Mouse (Mus musculus) embryonic facial prominence, embryonic 15.5 days (tissue): ENCODE results near the gene Pan2. TPM values are rescaled to one million over a fixed set of nuclear protein-coding genes. Genes with fewer than 3 reads are reported as not detected.

Source experiments
- ATAC-seq: fragments of 200-750 bp; cut with Nextera tagmentation; 2 replicates; pipeline ENCODE4 v1.8.0; 2017; ENCODE audit warnings: low read depth, moderate TSS enrichment; ENCODE audit not compliant: insufficient number of reproducible peaks, low FRiP score, low TSS enrichment
- H3K27ac ChIP-seq: fragments of 300-500 bp; sonication (generic); replicated peaks from 2 replicates; pipeline ENCODE4 v1.5.1; 2015; ENCODE audit warnings: mild to moderate bottlenecking, inconsistent platforms
- H3K27me3 ChIP-seq: fragments of 300-500 bp; sonication (generic); 2 replicates; pipeline ENCODE4 v1.6.1; 2015; ENCODE audit warnings: inconsistent platforms
- H3K36me3 ChIP-seq: fragments of 300-500 bp; sonication (generic); 2 replicates; pipeline ENCODE4 v1.6.1; 2015; ENCODE audit warnings: mild to moderate bottlenecking, inconsistent platforms
- H3K4me1 ChIP-seq: fragments of 300-500 bp; sonication (generic); 2 replicates; pipeline ENCODE4 v1.6.1; 2015; ENCODE audit warnings: inconsistent platforms
- H3K4me2 ChIP-seq: fragments of 300-500 bp; sonication (generic); replicated peaks from 2 replicates; pipeline ENCODE4 v1.6.1; 2015; ENCODE audit warnings: mild to moderate bottlenecking, inconsistent platforms
- H3K4me3 ChIP-seq: fragments of 300-500 bp; sonication (generic); replicated peaks from 2 replicates; pipeline ENCODE4 v1.5.1; 2015; ENCODE audit warnings: mild to moderate bottlenecking, inconsistent platforms
- H3K9ac ChIP-seq: fragments of 300-500 bp; sonication (generic); 2 replicates; pipeline ENCODE4 v1.6.1; 2015; ENCODE audit warnings: inconsistent platforms
- H3K9me3 ChIP-seq: fragments of 300-500 bp; sonication (generic); replicated peaks from 2 replicates; pipeline ENCODE4 v1.6.1; 2016; ENCODE audit warnings: inconsistent platforms
- WGBS: fragments of 180-500 bp; shearing (Covaris S2); methylation state at CpG from one replicate; pipeline ENCODE4 v1.1.7; 2015; 5-methylcytosine and 5-hydroxymethylcytosine counted together
- polyA plus RNA-seq: library from polyadenylated mRNA; unstranded; fragments of >200 nt; fragmentation: Nextera tagmentation; extraction: Ambion mirVana; gene quantifications from 2 replicates; pipeline ENCODE4 v1.2.1, GENCODE M21; 2015

The Pan2 gene
- polyA plus RNA-seq, 1 experiment from 2014 or later, result 32.0 TPM

GRCm38 (mm10) chr10:128367899-128368401 lies 64.8 kb downstream of the Pan2 start:
- no peak; the same call in 1 of the 2 replicates for ATAC-seq
- Histone ChIP-seq H3K27me3 (no peaks in the 10 kb centered on the region), H3K4me1 (peaks cover 16% of the 10 kb centered on the region), H3K4me2 (peak overlapping the region; percentile 89), H3K9me3 (no peaks in the 10 kb centered on the region), H3K9ac (peak overlapping the region; percentile 58), H3K27ac (peak overlapping the region; percentile 98), H3K36me3 (peaks cover 23% of the 10 kb centered on the region), H3K4me3 (peak overlapping the region; percentile 81)
- WGBS, result 10% methylated on average over 19 of the region's 19 CpGs

DNA sequence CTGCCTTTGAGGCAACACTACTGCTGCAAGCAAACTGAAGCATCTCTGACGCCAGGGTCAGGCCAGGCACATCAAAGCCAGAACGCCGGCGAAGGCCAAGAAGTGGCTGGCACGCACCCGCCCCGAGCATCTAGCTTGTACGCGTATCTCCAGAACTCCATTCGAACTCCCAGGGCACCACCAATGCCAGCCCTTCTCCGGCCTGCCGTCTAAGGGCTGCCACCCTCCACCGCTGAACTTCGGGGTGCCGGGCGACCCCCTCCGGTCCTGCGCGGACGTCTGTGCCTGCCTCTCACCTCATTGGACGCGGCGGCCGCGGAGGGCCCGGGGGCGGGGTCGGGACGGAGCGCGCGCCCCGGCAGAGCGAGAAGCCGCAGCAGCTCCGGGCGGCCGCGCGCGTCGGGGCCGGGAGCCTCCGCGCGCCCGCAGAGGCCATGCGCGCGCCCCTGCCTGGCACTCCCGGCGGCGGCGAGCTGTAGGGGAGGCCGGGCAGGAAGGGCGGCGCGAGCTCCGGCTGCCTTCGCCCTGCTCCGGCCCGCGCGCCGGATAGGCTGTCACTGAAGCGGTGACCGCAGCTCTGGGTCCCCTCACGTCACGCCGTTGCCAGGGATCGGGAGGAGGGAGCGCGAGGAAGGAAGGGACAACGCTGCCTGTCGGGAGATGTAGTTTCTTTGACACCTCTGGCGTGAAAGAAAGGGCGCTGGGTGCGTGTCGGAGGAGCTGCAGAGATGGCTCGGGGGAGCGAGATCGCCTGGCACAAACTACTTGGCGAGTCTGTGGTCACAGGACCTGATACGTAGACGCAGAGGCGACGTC lies 65.5 kb downstream of the Pan2 start, which contains the start of gene Coq10a:
Gene Coq10a (minus strand): TSS at position 596 of the 816 bp plus-strand sequence.
- WGBS, result under 1% methylated on average over 78 of the region's 87 CpGs
- H3K27ac ChIP-seq, result peak within 1 kb of the TSS; percentile 98
- peaks cover 16% of the 10 kb centered on the region for H3K4me1 ChIP-seq
- H3K4me2 ChIP-seq, result peak within 1 kb of the TSS; percentile 89
- no peaks in the 10 kb centered on the region for H3K9me3 ChIP-seq
- peaks cover 16% of the 10 kb centered on the region for H3K36me3 ChIP-seq
- H3K9ac ChIP-seq, result peak within 1 kb of the TSS; percentile 58
- peak; percentile 94 for ATAC-seq
- H3K27me3 ChIP-seq, result no peaks in the 10 kb centered on the region
- H3K4me3 ChIP-seq, result peak within 1 kb of the TSS; percentile 81

GRCm38 (mm10) chr10:128369218-128369543 lies 66.0 kb downstream of the Pan2 start:
- Histone ChIP-seq H3K9me3 (no peaks in the 10 kb centered on the region), H3K27me3 (no peaks in the 10 kb centered on the region), H3K27ac (peak overlapping the region; percentile 98), H3K4me2 (peak overlapping the region; percentile 89), H3K36me3 (peaks cover 14% of the 10 kb centered on the region), H3K4me1 (peaks cover 16% of the 10 kb centered on the region), H3K4me3 (peak overlapping the region; percentile 81), H3K9ac (peak overlapping the region; percentile 58)
- 3% methylated on average over 9 of the region's 9 CpGs for WGBS
- no peak for ATAC-seq

GRCm38 (mm10) chr10:128369599-128369998 lies 66.5 kb downstream of the Pan2 start:
- no peak for ATAC-seq
- H3K4me1 ChIP-seq, result peaks cover 16% of the 10 kb centered on the region
- 77% methylated on average over 6 of the region's 6 CpGs for WGBS
- peak overlapping the region; percentile 98 for H3K27ac ChIP-seq
- peak overlapping the region; percentile 81 for H3K4me3 ChIP-seq
- H3K9me3 ChIP-seq, result no peaks in the 10 kb centered on the region
- H3K4me2 ChIP-seq, result peak overlapping the region; percentile 89
- H3K36me3 ChIP-seq, result peaks cover 10% of the 10 kb centered on the region
- peak overlapping the region; percentile 58 for H3K9ac ChIP-seq
- H3K27me3 ChIP-seq, result no peaks in the 10 kb centered on the region

GRCm38 (mm10) chr10:128370021-128370420 lies 66.9 kb downstream of the Pan2 start:
- Histone ChIP-seq H3K4me3 (no peak overlapping the region), H3K27ac (no peak overlapping the region), H3K9me3 (no peaks in the 10 kb centered on the region), H3K4me1 (peaks cover 16% of the 10 kb centered on the region), H3K36me3 (peaks cover 8% of the 10 kb centered on the region), H3K4me2 (no peak overlapping the region), H3K27me3 (no peaks in the 10 kb centered on the region), H3K9ac (no peak overlapping the region)
- ATAC-seq, result no peak
- WGBS, result 62% methylated on average over 6 of the region's 6 CpGs

- no peak for ATAC-seq
- H3K9me3 ChIP-seq, result no peaks in the 10 kb centered on the region
- H3K4me1 ChIP-seq, result peaks cover 16% of the 10 kb centered on the region
- H3K9ac ChIP-seq, result no peak overlapping the region
- H3K4me2 ChIP-seq, result no peak overlapping the region
- 68% methylated on average over 4 of the region's 4 CpGs for WGBS
- no peak overlapping the region for H3K4me3 ChIP-seq
- H3K27ac ChIP-seq, result no peak overlapping the region
- peaks cover 4% of the 10 kb centered on the region; the same call in 1 of the 2 replicates for H3K36me3 ChIP-seq
- H3K27me3 ChIP-seq, result no peaks in the 10 kb centered on the region
These were observed 67.5 kb downstream of the Pan2 start for GRCm38 (mm10) chr10:128370601-128371000.

Other genes starting within 250 kb of the Pan2 start
- 453 and 461 TPM in 2 replicates for gene Ptges3, start 244.4 kb upstream of the Pan2 start, polyA plus RNA-seq
- 1,910 and 2,016 TPM in 2 replicates for gene Atp5b, start 220.1 kb upstream of the Pan2 start, polyA plus RNA-seq
- gene Baz2a, start 211.8 kb upstream of the Pan2 start, polyA plus RNA-seq, result 11.0 and 12.2 TPM in 2 replicates
- 40.1 and 41.6 TPM in 2 replicates for gene Rbms2, start 123.0 kb upstream of the Pan2 start, polyA plus RNA-seq
- gene Gls2, start 108.9 kb upstream of the Pan2 start, polyA plus RNA-seq, result 2.0 and 2.5 TPM in 2 replicates
- 30.8 TPM in 2 replicates for gene Spryd4, start 91.5 kb upstream of the Pan2 start, polyA plus RNA-seq
- gene Mip, start 77.5 kb upstream of the Pan2 start, polyA plus RNA-seq, result 0.23 and 0.28 TPM in 2 replicates
- 43.8 and 48.1 TPM in 2 replicates for gene Timeless, start 71.3 kb upstream of the Pan2 start, polyA plus RNA-seq
- gene Apon, start 49.2 kb upstream of the Pan2 start, polyA plus RNA-seq, result 0.27 TPM in 1 of 2 replicates, not detected in the other
- gene Apof, start 34.7 kb upstream of the Pan2 start, polyA plus RNA-seq, result not detected in 2 replicates
- 15.0 and 17.0 TPM in 2 replicates for gene Stat2, start 32.8 kb upstream of the Pan2 start, polyA plus RNA-seq
- 0.35 TPM in 1 of 2 replicates, not detected in the other for gene Il23a, start 4.6 kb upstream of the Pan2 start, polyA plus RNA-seq
- 319 and 363 TPM in 2 replicates for gene Cnpy2, start 19.1 kb downstream of the Pan2 start, polyA plus RNA-seq
- 164 and 180 TPM in 2 replicates for gene Cs, start 34.4 kb downstream of the Pan2 start, polyA plus RNA-seq
- 19.4 and 20.4 TPM in 2 replicates for gene Coq10a, start 65.7 kb downstream of the Pan2 start, polyA plus RNA-seq
- gene Ankrd52, start 73.8 kb downstream of the Pan2 start, polyA plus RNA-seq, result 11.0 and 12.1 TPM in 2 replicates
- 0.13 TPM in 1 of 2 replicates, not detected in the other for gene Slc39a5, start 97.9 kb downstream of the Pan2 start, polyA plus RNA-seq
- gene Nabp2, start 108.2 kb downstream of the Pan2 start, polyA plus RNA-seq, result 66.2 and 75.7 TPM in 2 replicates
- gene Rnf41, start 108.3 kb downstream of the Pan2 start, polyA plus RNA-seq, result 44.0 and 45.0 TPM in 2 replicates
- 85.2 and 93.6 TPM in 2 replicates for gene Smarcc2, start 155.9 kb downstream of the Pan2 start, polyA plus RNA-seq
- gene Myl6, start 190.8 kb downstream of the Pan2 start, polyA plus RNA-seq, result 1,219 and 1,296 TPM in 2 replicates
- 5.0 and 6.9 TPM in 2 replicates for gene Myl6b, start 195.3 kb downstream of the Pan2 start, polyA plus RNA-seq
- 43.3 and 44.0 TPM in 2 replicates for gene Esyt1, start 222.5 kb downstream of the Pan2 start, polyA plus RNA-seq
- gene Zc3h10, start 244.4 kb downstream of the Pan2 start, polyA plus RNA-seq, result 15.8 and 16.0 TPM in 2 replicates
- gene Rpl41, start 246.0 kb downstream of the Pan2 start, polyA plus RNA-seq, result 4,202 and 4,259 TPM in 2 replicates